ENCODE assay signal across 7 mouse cellular contexts in the genomic region with DNA sequence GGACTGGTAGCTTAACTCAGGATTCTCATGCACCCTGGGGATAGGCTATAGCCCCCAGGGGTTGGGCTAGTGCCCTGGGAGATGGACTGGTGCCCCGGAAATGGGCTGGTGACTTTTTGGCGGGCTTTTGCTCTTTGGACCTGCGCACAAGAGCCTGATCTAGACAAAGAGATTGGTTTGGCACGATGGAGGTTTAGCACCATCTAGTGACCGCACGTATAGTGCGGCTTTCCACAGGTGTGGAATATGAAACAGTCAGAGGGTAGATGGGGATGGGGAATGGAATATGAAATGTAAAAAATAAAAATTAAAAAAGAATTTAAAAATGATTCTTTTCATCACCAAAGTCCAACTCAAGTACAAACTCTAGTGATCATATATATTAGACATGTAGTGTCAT.
DNase-seq lines count a peak whose midpoint lies in the region; ATAC-seq and TF ChIP-seq lines count a peak whose summit lies in the region.
"Not testable (repeated sequence)": the region's sequence is repeated elsewhere in the genome, so short reads cannot be mapped to it uniquely, and the experiment has no call there.

No protein-coding gene starts in this region.

- not testable (repeated sequence) for H3K9ac ChIP-seq in forebrain, postnatal 0 days; intestine, postnatal 0 days (ENCODE audit: low read depth, low read length)

- 31% methylated on average over 7 of the region's 7 CpGs for WGBS in forebrain, postnatal 0 days
- 29% methylated on average over 7 of the region's 7 CpGs for whole genome bisulfite sequencing in intestine, postnatal 0 days
- WGBS in midbrain, embryonic 10.5 days, result 29% methylated on average over 7 of the region's 7 CpGs

- not testable (repeated sequence) for H3K27ac ChIP-seq in forebrain, postnatal 0 days (ENCODE audit: low read depth, low read length); intestine, postnatal 0 days (ENCODE audit: low read depth, low read length); midbrain, embryonic 10.5 days (replicated peaks)

- H3K4me1 ChIP-seq in forebrain, postnatal 0 days (ENCODE audit: insufficient read depth); intestine, postnatal 0 days (replicated peaks; ENCODE audit: control insufficient read depth, insufficient read depth, low read length); midbrain, embryonic 10.5 days: not testable (repeated sequence)

- peak; percentile 39; the same call in 1 of the 2 replicates for TF ChIP-seq CTCF in forebrain, postnatal 0 days (IDR thresholded peaks at IDR 0.05; ENCODE audit: low read depth)
- TF ChIP-seq CTCF in intestine, postnatal 0 days (IDR thresholded peaks at IDR 0.05; ENCODE audit: low read depth), result peak; percentile 39

- H3K4me2 ChIP-seq in forebrain, postnatal 0 days (ENCODE audit: low read depth); intestine, postnatal 0 days (replicated peaks; ENCODE audit: low read depth): not testable (repeated sequence)

- H3K4me3 ChIP-seq in forebrain, postnatal 0 days (ENCODE audit: low read depth, low read length); intestine, postnatal 0 days (ENCODE audit: low read depth, low read length); midbrain, embryonic 10.5 days: not testable (repeated sequence)

- not testable (repeated sequence) for ATAC-seq in forebrain, postnatal 0 days; intestine, postnatal 0 days

- DNase-seq in NIH3T3 (ENCODE audit: low read depth), result peak; percentile 73
- DNase-seq in embryo, embryonic 10.5 days (ENCODE audit: low spot score), result peak; percentile 46
- DNase-seq in forebrain, postnatal 0 days, result peak; percentile 35
- DNase-seq in left cerebral cortex, adult 18-20 months (ENCODE audit: low spot score in 2 of 2), result peak; percentile 2 to 6
- DNase-seq in midbrain, embryonic 10.5 days (ENCODE audit: low spot score), result peak; percentile 16
- peak; percentile 23 for DNase-seq in retina, postnatal 1 day

- H3K36me3 ChIP-seq in forebrain, postnatal 0 days (ENCODE audit: insufficient read depth); intestine, postnatal 0 days (ENCODE audit: control insufficient read depth, insufficient read depth); midbrain, embryonic 10.5 days: not testable (repeated sequence)

- not testable (repeated sequence) for H3K9me3 ChIP-seq in forebrain, postnatal 0 days (ENCODE audit: low read length); intestine, postnatal 0 days (ENCODE audit: control insufficient read depth); midbrain, embryonic 10.5 days (replicated peaks)

- H3K27me3 ChIP-seq in forebrain, postnatal 0 days (ENCODE audit: insufficient read depth, low read length); intestine, postnatal 0 days (replicated peaks; ENCODE audit: control insufficient read depth, insufficient read depth, low read length); midbrain, embryonic 10.5 days (ENCODE audit: low read depth, poor library complexity, severe bottlenecking): not testable (repeated sequence)

Comparison
In these comparisons a context has a peak if more than half of its experiments do, and no peak if none do; other contexts are left out.
1. DNase-seq: peak in every context shown above with its lines; median percentile 73 in NIH3T3; 46 in embryo, embryonic 10.5 days; 35 in forebrain, postnatal 0 days; 23 in retina, postnatal 1 day; 16 in midbrain, embryonic 10.5 days; 4 in left cerebral cortex, adult 18-20 months.